Mouse (Mus musculus) midbrain, embryonic 11.5 days (tissue): ENCODE results near the gene Ier5. TPM values are rescaled to one million over a fixed set of nuclear protein-coding genes. Genes with fewer than 3 reads are reported as not detected.

ENCODE experiments used
- ATAC-seq: fragments of 200-750 bp; cut with Nextera tagmentation; 2 replicates; pipeline ENCODE4 v1.8.0; 2017; ENCODE audit warnings: moderate TSS enrichment, moderate library complexity; ENCODE audit not compliant: low FRiP score
- DNase-seq: peaks from one replicate; pipeline ENCODE4 v3.0.0; 2015; ENCODE audit warnings: low spot score; ENCODE audit errors: missing footprints
- H3K27ac ChIP-seq: fragments of 300-500 bp; sonication (generic); 2 replicates; pipeline ENCODE4 v1.5.1; 2014; ENCODE audit warnings: low read depth, low read length
- H3K27me3 ChIP-seq: fragments of 300-500 bp; sonication (generic); 2 replicates; pipeline ENCODE4 v1.6.1; 2014; ENCODE audit warnings: mild to moderate bottlenecking, low read length, moderate library complexity, mixed read lengths; ENCODE audit not compliant: control insufficient read depth, insufficient read depth
- H3K36me3 ChIP-seq: fragments of 300-500 bp; sonication (generic); 2 replicates; pipeline ENCODE4 v1.6.1; 2014; ENCODE audit warnings: mild to moderate bottlenecking, low read length, moderate library complexity, mixed read lengths; ENCODE audit not compliant: control insufficient read depth, insufficient read depth
- H3K4me1 ChIP-seq: fragments of 300-500 bp; sonication (generic); 2 replicates; pipeline ENCODE4 v1.6.1; 2014; ENCODE audit warnings: low read length; ENCODE audit not compliant: control insufficient read depth, insufficient read depth
- H3K4me2 ChIP-seq: fragments of 300-500 bp; sonication (generic); 2 replicates; pipeline ENCODE4 v1.6.1; 2014; ENCODE audit warnings: mild to moderate bottlenecking, moderate library complexity
- H3K4me3 ChIP-seq: fragments of 300-500 bp; sonication (generic); 2 replicates; pipeline ENCODE4 v1.5.1; 2014; ENCODE audit warnings: low read depth, low read length
- H3K9ac ChIP-seq: fragments of 300-500 bp; sonication (generic); 2 replicates; pipeline ENCODE4 v1.6.1; 2014; ENCODE audit warnings: low read length
- H3K9me3 ChIP-seq: fragments of 300-500 bp; sonication (generic); 2 replicates; pipeline ENCODE4 v1.6.1; 2016; ENCODE audit warnings: low read length; ENCODE audit not compliant: control insufficient read depth
- WGBS: fragments of 180-500 bp; shearing (Covaris S2); extraction: QIAGEN DNeasy Blood & Tissue Kit; methylation state at CpG from one replicate; pipeline ENCODE4 v1.1.7; 2014; 5-methylcytosine and 5-hydroxymethylcytosine counted together
- polyA plus RNA-seq: library from polyadenylated mRNA; unstranded; fragments of >200 nt; fragmentation: Nextera tagmentation; extraction: Ambion mirVana; gene quantifications from 2 replicates; pipeline ENCODE4 v1.2.1, GENCODE M21; 2014

The Ier5 gene
- polyA plus RNA-seq, 1 experiment from 2014 or later: 13.5 TPM

DNA sequence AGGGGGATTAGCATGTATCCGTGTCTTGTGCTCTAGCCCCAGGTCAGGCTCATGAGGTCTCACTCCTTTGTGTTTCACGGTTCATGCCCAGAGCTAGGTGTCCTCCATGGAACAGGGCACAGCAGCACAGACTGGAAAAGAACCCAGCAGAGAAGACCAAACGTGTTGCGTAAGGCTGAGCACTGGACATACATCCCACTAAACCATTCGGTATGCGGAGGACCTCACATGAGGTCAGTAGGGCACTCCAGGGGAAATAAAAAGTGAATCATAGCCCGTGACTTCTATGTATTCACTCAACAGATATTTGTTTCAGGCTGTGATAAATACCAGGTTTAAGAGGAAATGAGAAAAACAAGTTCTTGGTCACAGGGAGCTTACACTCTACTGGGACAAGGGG, 23.6 kb downstream of the Ier5 start:
- Histone ChIP-seq H3K27ac (no peak overlapping the region), H3K4me1 (peaks cover 37% of the 10 kb centered on the region)
- no peak for ATAC-seq

DNA sequence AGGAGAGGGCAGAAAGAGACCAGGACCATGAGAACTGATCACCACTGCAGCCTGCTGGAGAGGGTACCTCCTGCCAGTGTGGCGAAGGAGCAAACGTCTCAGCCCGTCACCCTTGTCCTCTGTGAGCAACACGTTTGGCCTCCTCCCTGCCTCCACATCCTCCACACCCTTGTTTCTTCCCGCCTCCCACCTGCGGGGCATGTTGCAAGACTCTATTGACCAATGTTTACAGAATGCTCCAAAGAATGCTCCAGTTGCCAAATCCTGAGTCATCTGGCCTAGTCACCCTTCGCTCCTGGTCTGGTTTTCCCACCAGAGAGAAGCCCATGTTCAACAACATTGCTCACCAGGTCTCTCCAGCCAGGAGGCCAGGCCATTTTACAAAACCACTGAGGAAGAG, 24.6 kb downstream of the Ier5 start:
- no peaks in the 10 kb centered on the region; the same call in 1 of the 2 replicates for H3K27me3 ChIP-seq
- H3K27ac ChIP-seq: no peak overlapping the region
- H3K9ac ChIP-seq: no peak overlapping the region
- peaks cover 34% of the 10 kb centered on the region for H3K4me1 ChIP-seq
- 56% methylated on average over 7 of the region's 7 CpGs for WGBS
- no peaks in the 10 kb centered on the region for H3K9me3 ChIP-seq
- H3K4me3 ChIP-seq: no peak overlapping the region
- no peaks in the 10 kb centered on the region for H3K36me3 ChIP-seq
- no peak for ATAC-seq
- H3K4me2 ChIP-seq: no peak overlapping the region
- no peak for DNase-seq

More for the DNA sequence above, 23.6 kb downstream of the Ier5 start:
- no peaks in the 10 kb centered on the region; the same call in 1 of the 2 replicates for H3K27me3 ChIP-seq
- no peak overlapping the region for H3K9ac ChIP-seq
- H3K9me3 ChIP-seq: no peaks in the 10 kb centered on the region
- WGBS: 85% methylated on average over 7 of the region's 7 CpGs
- no peak overlapping the region for H3K4me3 ChIP-seq
- no peak overlapping the region for H3K4me2 ChIP-seq
- DNase-seq: no peak
- no peaks in the 10 kb centered on the region for H3K36me3 ChIP-seq

GRCm38 (mm10) chr1:155073905-155074304, 25.5 kb downstream of the Ier5 start:
- 66% methylated on average over 6 of the region's 6 CpGs for WGBS
- no peaks in the 10 kb centered on the region for H3K9me3 ChIP-seq
- no peak overlapping the region for H3K9ac ChIP-seq
- H3K27me3 ChIP-seq: no peaks in the 10 kb centered on the region; the same call in 1 of the 2 replicates
- no peaks in the 10 kb centered on the region for H3K36me3 ChIP-seq
- ATAC-seq (0 out of 2 replicates have a peak, but pooled peaks have one; percentile 19), DNase-seq (no peak)
- H3K4me2 ChIP-seq: no peak overlapping the region
- peaks cover 34% of the 10 kb centered on the region for H3K4me1 ChIP-seq
- H3K27ac ChIP-seq: no peak overlapping the region
- H3K4me3 ChIP-seq: no peak overlapping the region

DNA sequence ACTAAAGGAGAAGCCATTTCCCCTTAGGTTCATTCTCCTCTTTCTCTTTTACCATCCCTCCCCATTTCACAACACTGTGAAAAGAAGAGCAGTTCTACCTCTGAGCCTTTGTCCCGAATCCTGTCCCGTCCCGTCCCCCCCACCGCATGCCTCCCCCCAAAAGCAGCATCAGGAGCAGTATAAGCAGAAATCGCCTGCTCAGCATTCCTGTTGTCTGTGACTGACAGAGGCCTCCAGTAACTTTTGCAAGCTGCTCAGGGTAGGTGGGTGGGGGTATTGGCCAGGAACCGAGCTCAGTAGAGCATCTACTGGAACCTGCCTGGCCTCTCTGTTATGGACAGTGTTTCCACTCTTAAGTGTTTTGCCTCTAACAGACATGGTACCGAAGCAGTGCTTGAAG, 26.3 kb downstream of the Ier5 start:
- H3K9ac ChIP-seq: no peak overlapping the region; the same call in 1 of the 2 replicates
- H3K9me3 ChIP-seq: no peaks in the 10 kb centered on the region
- 22% methylated on average over 7 of the region's 7 CpGs for WGBS
- H3K27ac ChIP-seq: no peak overlapping the region
- DNase-seq (no peak), ATAC-seq (0 out of 2 replicates have a peak, but pooled peaks have one; percentile 4)
- peaks cover 34% of the 10 kb centered on the region for H3K4me1 ChIP-seq
- no peak overlapping the region for H3K4me3 ChIP-seq
- H3K36me3 ChIP-seq: no peaks in the 10 kb centered on the region
- no peak overlapping the region for H3K4me2 ChIP-seq
- H3K27me3 ChIP-seq: no peaks in the 10 kb centered on the region; the same call in 1 of the 2 replicates

DNA sequence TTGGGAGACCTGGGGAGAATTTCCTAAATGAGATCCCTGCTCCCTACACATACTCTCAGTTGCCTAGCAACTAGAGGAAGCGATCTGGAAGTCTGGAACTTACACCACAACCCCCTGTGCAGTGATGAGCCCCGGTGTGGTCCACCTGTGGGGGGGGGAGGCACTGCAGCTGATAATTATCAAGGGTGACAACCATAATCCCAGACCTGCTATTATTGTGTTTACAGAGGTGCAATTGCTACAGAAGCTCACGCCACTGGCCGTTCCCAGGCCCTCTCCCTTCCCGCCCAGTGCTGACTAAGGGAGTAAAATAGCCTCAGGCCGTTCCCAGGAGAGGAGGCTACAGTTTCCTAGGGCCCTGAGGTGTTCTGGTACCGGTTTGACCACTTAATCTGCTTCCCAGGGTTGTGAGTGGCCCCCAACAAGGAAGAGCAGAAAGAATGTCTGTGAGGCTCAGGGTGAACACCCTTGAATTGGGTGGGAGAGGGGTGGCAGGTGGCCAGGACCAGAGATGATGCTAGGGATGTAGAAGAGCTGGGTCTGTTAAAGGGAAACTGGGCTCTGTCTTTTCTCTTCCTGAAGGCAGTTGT, 28.1 kb downstream of the Ier5 start:
- H3K4me1 ChIP-seq: peaks cover 30% of the 10 kb centered on the region
- ATAC-seq: no peak
- WGBS: 26% methylated on average over 7 of the region's 7 CpGs
- DNase-seq: no peak
- H3K4me3 ChIP-seq: no peak overlapping the region
- H3K36me3 ChIP-seq: no peaks in the 10 kb centered on the region
- H3K4me2 ChIP-seq: no peak overlapping the region
- H3K9me3 ChIP-seq: no peaks in the 10 kb centered on the region
- no peak overlapping the region for H3K27ac ChIP-seq
- no peak overlapping the region for H3K9ac ChIP-seq
- H3K27me3 ChIP-seq: no peaks in the 10 kb centered on the region; the same call in 1 of the 2 replicates

DNA sequence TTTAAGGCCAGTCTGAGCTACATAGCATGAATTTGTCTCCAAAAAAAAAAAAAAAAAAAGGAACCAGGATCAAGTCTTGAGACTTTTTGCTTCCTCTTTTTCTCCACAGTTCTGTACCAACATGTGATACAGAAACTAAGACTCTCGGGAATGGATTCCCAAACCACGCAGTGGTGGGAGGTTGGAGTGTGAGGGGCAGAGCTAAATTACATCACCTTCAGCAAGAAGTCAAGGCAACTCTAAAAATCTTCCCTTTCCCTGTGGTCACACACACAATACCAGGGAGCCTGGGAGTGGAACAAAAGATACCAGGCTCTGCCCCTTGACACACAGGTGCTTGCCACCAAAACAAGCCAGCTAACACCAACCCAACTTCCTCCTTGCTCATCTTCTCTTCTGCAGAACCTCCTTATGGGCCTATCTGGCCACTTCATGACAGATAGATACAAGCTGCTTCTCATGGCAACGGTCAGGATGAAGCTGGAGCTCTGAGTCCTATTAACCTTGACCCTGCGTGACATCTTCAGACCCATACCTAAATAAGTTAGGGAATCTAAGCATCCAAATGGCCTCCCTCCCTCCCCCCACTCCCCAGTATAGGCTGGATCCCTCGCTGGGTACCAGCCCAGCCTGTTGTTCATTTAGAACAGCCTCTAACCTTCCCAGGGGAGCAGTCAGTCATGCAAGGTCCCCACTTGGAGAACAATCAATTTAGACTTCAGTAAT, 28.7 kb downstream of the Ier5 start:
- Histone ChIP-seq H3K27ac (no peak overlapping the region), H3K9ac (no peak overlapping the region), H3K4me2 (no peak overlapping the region), H3K4me1 (peaks cover 30% of the 10 kb centered on the region), H3K27me3 (no peaks in the 10 kb centered on the region; the same call in 1 of the 2 replicates), H3K4me3 (no peak overlapping the region), H3K36me3 (no peaks in the 10 kb centered on the region), H3K9me3 (no peaks in the 10 kb centered on the region)
- WGBS: 60% methylated on average over 5 of the region's 5 CpGs
- DNase-seq: no peak
- no peak for ATAC-seq

DNA sequence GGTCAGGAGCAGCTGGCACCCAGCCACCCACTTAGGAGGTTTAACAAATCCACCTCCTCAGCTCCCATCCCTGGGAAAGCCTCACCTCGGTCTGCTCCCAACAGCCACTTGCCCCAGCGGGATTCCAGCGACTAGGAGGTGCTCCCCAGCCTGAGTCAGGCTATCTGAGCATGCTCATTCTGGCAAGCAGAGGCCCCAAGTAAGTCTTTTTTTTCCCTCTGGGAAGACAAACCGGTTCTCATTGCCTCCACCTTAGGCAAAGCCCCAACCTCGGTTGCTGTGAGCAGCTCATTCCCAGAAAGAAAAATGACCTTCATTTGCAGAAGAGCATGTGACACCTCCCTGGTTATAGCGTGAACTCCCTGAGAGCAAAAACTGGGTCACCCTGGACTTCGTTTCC, 29.7 kb downstream of the Ier5 start:
- no peaks in the 10 kb centered on the region for H3K9me3 ChIP-seq
- H3K4me3 ChIP-seq: no peak overlapping the region
- ATAC-seq (no peak), DNase-seq (no peak)
- no peaks in the 10 kb centered on the region; the same call in 1 of the 2 replicates for H3K27me3 ChIP-seq
- no peak overlapping the region for H3K4me2 ChIP-seq
- H3K36me3 ChIP-seq: no peaks in the 10 kb centered on the region
- no peak overlapping the region for H3K9ac ChIP-seq
- 52% methylated on average over 7 of the region's 7 CpGs for WGBS
- H3K27ac ChIP-seq: no peak overlapping the region
- H3K4me1 ChIP-seq: peaks cover 30% of the 10 kb centered on the region

GRCm38 (mm10) chr1:155066196-155066595, 33.2 kb downstream of the Ier5 start:
- DNase-seq: no peak
- WGBS: 85% methylated on average over 5 of the region's 5 CpGs
- no peaks in the 10 kb centered on the region for H3K9me3 ChIP-seq
- H3K4me3 ChIP-seq: no peak overlapping the region
- no peak overlapping the region for H3K4me2 ChIP-seq
- H3K36me3 ChIP-seq: no peaks in the 10 kb centered on the region
- H3K9ac ChIP-seq: no peak overlapping the region
- no peaks in the 10 kb centered on the region; the same call in 1 of the 2 replicates for H3K27me3 ChIP-seq
- ATAC-seq: no peak
- H3K27ac ChIP-seq: no peak overlapping the region
- peaks cover 3% of the 10 kb centered on the region for H3K4me1 ChIP-seq

GRCm38 (mm10) chr1:155065068-155065701, 34.3 kb downstream of the Ier5 start:
- no peaks in the 10 kb centered on the region for H3K4me1 ChIP-seq
- no peak overlapping the region for H3K27ac ChIP-seq
- DNase-seq (peak; percentile 67), ATAC-seq (no peak)
- H3K4me3 ChIP-seq: no peak overlapping the region
- no peaks in the 10 kb centered on the region for H3K9me3 ChIP-seq
- H3K4me2 ChIP-seq: no peak overlapping the region
- 79% methylated on average over 11 of the region's 11 CpGs for WGBS
- no peak overlapping the region for H3K9ac ChIP-seq
- H3K36me3 ChIP-seq: no peaks in the 10 kb centered on the region
- no peaks in the 10 kb centered on the region; the same call in 1 of the 2 replicates for H3K27me3 ChIP-seq
